Mouse (Mus musculus): ENCODE results near the gene Krt7.

DNA sequence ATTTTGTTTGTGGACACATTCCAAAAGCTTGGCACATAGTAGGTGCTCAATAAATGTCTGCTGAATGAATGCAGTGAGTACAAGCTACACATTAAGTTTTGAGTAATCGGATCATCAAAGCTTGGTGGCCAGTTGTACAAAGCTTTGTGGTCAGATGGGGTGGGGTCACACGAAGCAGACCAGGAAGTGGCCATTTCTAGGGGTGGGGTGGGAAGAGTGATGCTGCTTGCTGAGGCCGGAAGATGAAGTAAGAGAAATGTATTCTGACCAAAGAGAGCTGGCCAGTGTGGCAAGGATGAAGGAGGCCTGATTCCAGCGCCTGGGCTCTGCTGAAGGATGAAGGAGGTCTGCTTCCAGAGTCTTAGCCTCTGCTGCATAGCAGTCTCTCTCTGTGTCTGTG is 58.2 kb downstream of the Krt7 start:
- TF ChIP-seq POLR2A (IDR thresholded peaks at IDR 0.05; ENCODE audit: borderline replicate concordance, extremely low read depth, insufficient read depth, insufficient read length, poor library complexity, severe bottlenecking) (no peak), CTCF (IDR thresholded peaks at IDR 0.05; ENCODE audit: borderline replicate concordance, extremely low read depth, insufficient read depth, insufficient read length) (no peak)

Data from brain, embryonic 14.5 days (tissue).